Mouse (Mus musculus) kidney, adult 2 months (tissue): Measurements from ENCODE around the gene Dlgap1.

Experiments used
- CTCF ChIP-seq: fragments of 200-500 bp; conservative IDR thresholded peaks from 2 replicates; pipeline ENCODE4 v1.5.1; 2011; ENCODE audit warnings: low read depth, mild to moderate bottlenecking, control low read depth, low read length, moderate library complexity, mixed read lengths; ENCODE audit not compliant: insufficient read depth, insufficient read length
- POLR2A ChIP-seq: fragments of 200-500 bp; IDR thresholded peaks from one replicate; pipeline ENCODE4 v1.6.1; 2011; ENCODE audit warnings: low read depth, low read length, control low read depth

DNA sequence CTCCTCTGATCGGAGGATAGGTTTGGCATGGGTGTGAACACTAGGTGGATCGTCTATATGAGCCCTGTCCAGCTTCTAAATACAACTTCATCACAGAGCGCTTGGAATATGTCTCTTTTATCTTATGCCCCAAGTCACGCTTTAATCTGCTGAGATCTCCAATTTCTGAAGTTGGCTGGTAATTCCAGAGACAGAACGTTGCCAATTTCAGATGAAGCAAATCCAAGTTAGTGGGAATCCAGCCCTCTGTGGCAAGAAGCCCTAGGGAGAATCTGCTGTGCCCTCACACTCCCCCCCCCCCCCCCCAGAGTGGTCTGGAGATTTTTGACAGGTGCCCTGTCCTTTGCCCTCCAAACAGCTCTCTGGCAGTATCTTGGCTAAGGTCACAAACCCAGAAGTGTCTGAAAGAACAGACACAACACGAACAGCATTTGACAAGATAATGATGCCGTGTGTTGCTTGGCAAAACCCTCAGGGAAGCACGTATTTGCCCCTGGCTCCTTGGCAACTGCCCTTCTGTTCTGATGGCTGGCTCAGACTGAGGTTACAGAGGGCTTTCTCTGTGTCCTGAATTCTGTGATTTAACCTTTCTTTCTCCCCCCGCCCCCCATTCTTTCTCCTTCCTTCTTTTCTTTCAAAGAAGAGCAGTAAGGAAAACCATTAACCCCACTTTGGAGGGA lies 822.9 kb downstream of the Dlgap1 start:
- no peak for TF ChIP-seq CTCF
- no peak for TF ChIP-seq POLR2A
